Mouse (Mus musculus) midbrain, embryonic 10.5 days (tissue): ENCODE measurements around the gene Flna. TPM values are rescaled to one million over a fixed set of nuclear protein-coding genes. Genes with fewer than 3 reads are reported as not detected.

Experiments used
- DNase-seq: peaks from one replicate; pipeline ENCODE4 v3.0.0-alpha.2; 2017; ENCODE audit warnings: low spot score
- H3K27ac ChIP-seq: fragments of 300-500 bp; sonication (generic); replicated peaks from 2 replicates; pipeline ENCODE4 v1.5.1; 2016; ENCODE audit warnings: mild to moderate bottlenecking
- H3K27me3 ChIP-seq: fragments of 300-500 bp; sonication (generic); 2 replicates; pipeline ENCODE4 v1.6.1; 2016; ENCODE audit warnings: low read depth, mild to moderate bottlenecking; ENCODE audit not compliant: poor library complexity, severe bottlenecking
- H3K36me3 ChIP-seq: fragments of 300-500 bp; sonication (generic); 2 replicates; pipeline ENCODE4 v1.6.1; 2016; ENCODE audit warnings: mild to moderate bottlenecking, moderate library complexity
- H3K4me1 ChIP-seq: fragments of 300-500 bp; sonication (generic); 2 replicates; pipeline ENCODE4 v1.6.1; 2016
- H3K4me3 ChIP-seq: fragments of 300-500 bp; sonication (generic); 2 replicates; pipeline ENCODE4 v1.5.1; 2016; ENCODE audit warnings: mild to moderate bottlenecking, moderate library complexity
- H3K9me3 ChIP-seq: fragments of 300-500 bp; sonication (generic); replicated peaks from 2 replicates; pipeline ENCODE4 v1.6.1; 2016; ENCODE audit warnings: mild to moderate bottlenecking
- WGBS: fragments of 180-500 bp; shearing (Covaris S2); methylation state at CpG from one replicate; pipeline ENCODE4 v1.1.7; 2016; 5-methylcytosine and 5-hydroxymethylcytosine counted together
- polyA plus RNA-seq: library from polyadenylated mRNA; unstranded; fragments of >200 nt; fragmentation: Nextera tagmentation; extraction: Ambion mirVana; gene quantifications from 2 replicates; pipeline ENCODE4 v1.2.1, GENCODE M21; 2016

The Flna gene
- polyA plus RNA-seq, 1 experiment from 2014 or later, result 223 TPM

DNA sequence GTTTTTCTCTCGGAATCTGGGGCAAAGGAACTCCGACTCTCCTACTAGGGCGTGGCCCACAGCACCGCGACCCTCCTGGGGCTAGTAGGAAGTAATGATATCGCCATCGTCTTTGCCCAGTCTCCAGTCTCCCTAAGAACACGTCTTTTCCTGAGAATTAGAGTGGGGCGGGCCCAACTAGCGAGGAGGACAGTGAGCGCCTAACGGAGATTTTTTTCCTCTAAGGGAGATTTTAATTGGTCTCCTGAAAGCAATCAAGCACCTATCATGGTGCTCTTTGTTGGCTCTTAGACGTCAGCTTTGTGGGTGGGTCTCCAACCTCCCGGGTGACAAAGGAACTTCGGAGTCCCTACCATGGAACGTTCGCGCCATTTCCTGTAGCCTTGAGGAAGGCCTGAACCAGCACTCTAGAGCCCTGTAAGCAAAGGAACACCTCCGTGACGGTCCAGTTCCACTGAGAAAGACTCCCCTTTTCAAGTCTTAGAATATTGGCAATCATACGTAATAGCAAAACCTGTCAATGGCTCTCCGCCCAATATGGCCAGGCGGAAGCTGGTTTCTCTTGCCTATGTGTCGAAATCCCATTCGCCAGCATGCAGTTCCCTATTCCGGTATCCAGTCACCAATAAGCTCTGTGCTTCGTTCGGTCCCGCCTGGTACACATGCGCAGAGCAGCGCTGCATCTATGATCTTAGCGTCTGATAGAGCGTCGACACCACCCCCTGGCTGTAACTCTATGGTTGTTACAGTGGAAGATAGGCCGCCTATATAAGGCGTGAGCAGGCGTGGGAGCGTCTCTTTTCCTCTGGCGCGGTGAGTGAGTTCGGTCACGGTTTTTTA is 20.7 kb upstream of the Flna start, which contains the start of gene Rpl10:
Rpl10 (plus strand) TSS at position 751 of the 840 bp plus-strand sequence.
- peaks cover 8% of the 10 kb centered on the region; the same call in 1 of the 2 replicates for H3K4me1 ChIP-seq
- no peaks in the 10 kb centered on the region for H3K9me3 ChIP-seq
- DNase-seq, result peak; percentile 89
- H3K4me3 ChIP-seq, result peak within 1 kb of the TSS; percentile 66
- 18% methylated on average over 42 of the region's 42 CpGs for WGBS
- peak within 1 kb of the TSS; percentile 95 for H3K27ac ChIP-seq
- H3K36me3 ChIP-seq, result peaks cover 12% of the 10 kb centered on the region
- H3K27me3 ChIP-seq, result no peaks in the 10 kb centered on the region

GRCm38 (mm10) chrX:74269736-74270061 is 20.1 kb upstream of the Flna start:
- peak; percentile 20 for DNase-seq
- WGBS, result 32% methylated on average over 3 of the region's 3 CpGs
- Histone ChIP-seq H3K27ac (peak overlapping the region; percentile 95), H3K4me1 (peaks cover 8% of the 10 kb centered on the region; the same call in 1 of the 2 replicates), H3K27me3 (no peaks in the 10 kb centered on the region), H3K36me3 (peaks cover 12% of the 10 kb centered on the region), H3K4me3 (peak overlapping the region; percentile 66), H3K9me3 (no peaks in the 10 kb centered on the region)

DNA sequence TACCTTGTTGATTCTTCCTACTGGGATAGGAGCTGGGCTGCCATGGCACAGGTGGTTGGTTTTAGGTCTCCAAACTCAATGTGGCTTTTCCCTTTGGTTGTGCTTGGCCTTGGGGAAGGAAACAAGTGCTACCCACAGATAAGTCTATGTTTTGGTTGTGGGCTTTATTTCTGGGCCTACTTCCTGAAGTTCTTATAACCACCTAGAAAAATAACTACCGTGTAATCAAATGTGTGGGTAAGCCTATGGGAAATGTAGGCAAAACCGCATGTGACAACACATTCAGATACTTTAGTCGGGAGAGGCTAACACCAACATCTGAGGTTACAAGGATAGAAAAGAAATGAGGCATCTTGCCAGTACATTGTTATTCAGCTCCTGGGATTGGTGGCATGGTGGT is 8.1 kb upstream of the Flna start:
- H3K27me3 ChIP-seq, result no peaks in the 10 kb centered on the region
- 94% methylated on average over 3 of the region's 3 CpGs for whole genome bisulfite sequencing
- peaks cover 7% of the 10 kb centered on the region for H3K4me1 ChIP-seq
- H3K36me3 ChIP-seq, result peaks cover 30% of the 10 kb centered on the region
- no peaks in the 10 kb centered on the region; the same call in 1 of the 2 replicates for H3K9me3 ChIP-seq
- H3K4me3 ChIP-seq, result no peak overlapping the region
- DNase-seq, result no peak
- H3K27ac ChIP-seq, result no peak overlapping the region

- Histone ChIP-seq H3K27ac (peak overlapping the region; percentile 91), H3K4me1 (peaks cover 7% of the 10 kb centered on the region), H3K27me3 (no peaks in the 10 kb centered on the region), H3K4me3 (peak overlapping the region; percentile 70), H3K36me3 (peaks cover 27% of the 10 kb centered on the region), H3K9me3 (no peaks in the 10 kb centered on the region; the same call in 1 of the 2 replicates)
- no peak for DNase-seq
- 20% methylated on average over 31 of the region's 31 CpGs for WGBS
These were observed 5.4 kb upstream of the Flna start for GRCm38 (mm10) chrX:74254888-74255565.

- Histone ChIP-seq H3K27ac (peak within 1 kb of the TSS; percentile 91), H3K9me3 (peaks cover 4% of the 10 kb centered on the region; the same call in 1 of the 2 replicates), H3K4me3 (peak within 1 kb of the TSS; percentile 70), H3K4me1 (peaks cover 12% of the 10 kb centered on the region), H3K27me3 (no peaks in the 10 kb centered on the region), H3K36me3 (peaks cover 26% of the 10 kb centered on the region)
- peak; percentile 86 for DNase-seq
- 21% methylated on average over 39 of the region's 39 CpGs for WGBS
These were observed 4.7 kb upstream of the Flna start, which contains the start of gene Emd for GRCm38 (mm10) chrX:74254153-74254887. Gene Emd (plus strand): TSS chrX:74254687.

DNA sequence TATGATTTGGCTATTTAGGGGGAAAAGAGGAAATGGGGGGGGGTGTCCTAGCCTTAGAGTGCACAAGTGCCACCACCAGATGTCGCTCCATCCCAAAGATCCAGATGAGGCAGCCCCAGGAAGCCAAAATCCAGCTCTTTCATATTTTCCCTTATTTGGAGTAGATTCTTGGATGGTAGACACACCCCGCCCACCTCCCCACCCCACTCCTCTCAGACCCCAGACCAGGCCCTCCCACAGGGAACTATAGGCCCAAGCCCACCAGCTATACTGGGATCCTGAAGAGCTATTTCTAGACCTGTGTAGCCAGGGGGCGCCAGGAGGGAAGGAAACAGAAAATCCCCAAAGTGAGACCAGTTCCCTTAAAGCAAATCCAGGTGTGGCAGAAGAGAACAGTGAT is 969 bp downstream of the Flna start:
- H3K4me1 ChIP-seq, result peaks cover 15% of the 10 kb centered on the region
- peaks cover 2% of the 10 kb centered on the region for H3K36me3 ChIP-seq
- peaks cover 4% of the 10 kb centered on the region; the same call in 1 of the 2 replicates for H3K9me3 ChIP-seq
- peak; percentile 58 for DNase-seq
- H3K27ac ChIP-seq, result no peak overlapping the region
- H3K27me3 ChIP-seq, result no peaks in the 10 kb centered on the region
- WGBS, result 13% methylated on average over 3 of the region's 3 CpGs
- 0 out of 2 replicates have a peak overlapping the region, but pooled peaks have one; percentile 11 for H3K4me3 ChIP-seq

GRCm38 (mm10) chrX:74246693-74247092 is 2.9 kb downstream of the Flna start:
- Histone ChIP-seq H3K4me3 (peak overlapping the region; percentile 67), H3K9me3 (peaks cover 4% of the 10 kb centered on the region; the same call in 1 of the 2 replicates), H3K27me3 (no peaks in the 10 kb centered on the region), H3K36me3 (peaks cover 22% of the 10 kb centered on the region), H3K27ac (peak overlapping the region; percentile 91), H3K4me1 (peaks cover 19% of the 10 kb centered on the region)
- DNase-seq, result no peak
- 21% methylated on average over 15 of the region's 15 CpGs for WGBS

DNA sequence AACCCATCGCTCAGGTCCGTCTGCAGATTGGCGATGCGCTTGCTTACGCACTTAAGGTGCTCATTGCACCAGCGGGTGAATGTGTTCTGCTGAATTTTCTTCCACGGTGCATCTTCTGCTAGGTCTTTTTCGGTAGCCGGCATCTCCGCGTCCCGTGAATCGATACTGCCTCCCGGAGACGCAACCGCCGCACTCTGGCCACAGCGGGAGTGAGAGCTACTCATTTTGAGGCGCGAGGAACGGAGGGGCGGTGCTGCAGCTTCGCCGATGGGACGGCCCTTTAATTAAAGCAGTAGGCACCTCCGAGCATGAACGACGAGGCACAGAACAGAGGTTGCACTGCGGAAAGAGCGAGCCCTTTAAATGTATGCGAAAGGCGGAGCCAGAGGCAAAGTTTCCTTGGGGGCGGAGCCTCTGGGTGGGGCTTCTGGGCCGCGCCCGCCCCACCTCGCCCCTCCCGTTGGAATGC is 3.4 kb downstream of the Flna start:
- peak; percentile 86 for DNase-seq
- Histone ChIP-seq H3K4me1 (peaks cover 19% of the 10 kb centered on the region), H3K27ac (peak overlapping the region; percentile 91), H3K9me3 (peaks cover 4% of the 10 kb centered on the region; the same call in 1 of the 2 replicates), H3K27me3 (no peaks in the 10 kb centered on the region), H3K36me3 (peaks cover 26% of the 10 kb centered on the region), H3K4me3 (peak overlapping the region; percentile 67)
- 25% methylated on average over 38 of the region's 38 CpGs for WGBS

DNA sequence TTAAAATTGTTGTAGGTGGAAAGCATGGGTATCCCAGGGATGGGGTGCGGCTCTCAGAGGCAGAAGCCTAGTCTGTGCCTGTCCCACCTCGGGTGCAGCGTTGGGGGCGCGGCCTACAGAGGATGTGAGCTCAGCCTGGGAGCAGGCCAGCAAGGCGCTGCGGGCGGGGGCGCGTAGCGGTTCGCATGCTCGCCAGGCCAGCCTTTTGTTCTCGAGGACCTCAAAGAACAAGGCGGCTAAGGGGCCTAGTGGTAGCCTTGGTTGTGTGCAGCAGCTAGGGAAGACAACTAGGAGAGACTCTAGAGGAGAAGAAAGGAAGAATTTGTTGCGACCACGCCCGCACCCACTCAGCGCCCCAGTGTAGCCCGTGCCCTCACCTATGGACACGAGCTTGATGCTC is 3.9 kb downstream of the Flna start:
- H3K27me3 ChIP-seq, result no peaks in the 10 kb centered on the region
- peak; percentile 72 for DNase-seq
- peaks cover 19% of the 10 kb centered on the region for H3K4me1 ChIP-seq
- H3K4me3 ChIP-seq, result peak overlapping the region; percentile 67
- WGBS, result 28% methylated on average over 21 of the region's 21 CpGs
- peaks cover 4% of the 10 kb centered on the region; the same call in 1 of the 2 replicates for H3K9me3 ChIP-seq
- peak overlapping the region; percentile 91 for H3K27ac ChIP-seq
- H3K36me3 ChIP-seq, result peaks cover 32% of the 10 kb centered on the region

- DNase-seq, result no peak
- Histone ChIP-seq H3K4me3 (peak overlapping the region; percentile 67), H3K27ac (peak overlapping the region; percentile 91), H3K4me1 (peaks cover 19% of the 10 kb centered on the region), H3K27me3 (no peaks in the 10 kb centered on the region), H3K36me3 (peaks cover 38% of the 10 kb centered on the region), H3K9me3 (peaks cover 4% of the 10 kb centered on the region; the same call in 1 of the 2 replicates)
- 39% methylated on average over 1 of the region's 1 CpGs for WGBS
These were observed 4.5 kb downstream of the Flna start for GRCm38 (mm10) chrX:74245107-74245506.

GRCm38 (mm10) chrX:74244614-74245083 is 5.0 kb downstream of the Flna start:
- H3K4me1 ChIP-seq, result peaks cover 16% of the 10 kb centered on the region
- peak overlapping the region; percentile 91 for H3K27ac ChIP-seq
- H3K27me3 ChIP-seq, result no peaks in the 10 kb centered on the region
- peaks cover 42% of the 10 kb centered on the region for H3K36me3 ChIP-seq
- peak; percentile 37 for DNase-seq
- H3K4me3 ChIP-seq, result peak overlapping the region; percentile 67
- H3K9me3 ChIP-seq, result peaks cover 2% of the 10 kb centered on the region; the same call in 1 of the 2 replicates
- WGBS, result 10% methylated on average over 3 of the region's 3 CpGs

DNA sequence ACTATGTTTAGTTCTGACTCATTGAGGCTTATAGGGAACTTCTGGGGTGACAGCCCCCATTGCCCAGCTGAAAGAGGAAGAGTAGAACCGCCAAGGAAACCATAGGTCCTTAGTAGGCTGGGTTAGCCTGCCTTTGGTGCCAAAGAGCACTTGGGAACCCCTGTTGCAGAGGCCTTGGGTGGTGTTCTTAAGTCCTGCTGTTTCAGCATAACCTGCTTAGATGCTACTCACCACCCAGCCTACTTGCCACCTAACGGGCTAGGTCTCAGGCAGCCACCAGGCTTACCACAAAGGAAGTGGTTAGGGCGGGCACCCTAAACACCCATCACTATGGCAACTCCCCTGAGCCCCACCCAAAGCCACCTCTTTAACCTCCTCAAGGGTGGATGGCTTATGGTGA is 5.8 kb downstream of the Flna start:
- peak overlapping the region; percentile 67 for H3K4me3 ChIP-seq
- H3K27me3 ChIP-seq, result no peaks in the 10 kb centered on the region
- peak overlapping the region; percentile 91 for H3K27ac ChIP-seq
- peaks cover 51% of the 10 kb centered on the region for H3K36me3 ChIP-seq
- H3K9me3 ChIP-seq, result no peaks in the 10 kb centered on the region; the same call in 1 of the 2 replicates
- 78% methylated on average over 3 of the region's 3 CpGs for WGBS
- no peak for DNase-seq
- H3K4me1 ChIP-seq, result peaks cover 11% of the 10 kb centered on the region
